Mouse (Mus musculus) liver, adult (tissue): Measurements from ENCODE around the gene Accs.

Experiments used
- GATA4 ChIP-seq: IDR thresholded peaks from 2 replicates; pipeline ENCODE4 v1.6.1; 2014; ENCODE audit warnings: mild to moderate bottlenecking, low read length; ENCODE audit not compliant: insufficient replicate concordance

Gene Accs

GRCm38 (mm10) chr2:93872257-93872656 is 22.5 kb upstream of the Accs start:
- no peak for TF ChIP-seq GATA4

- TF ChIP-seq GATA4: no peak
Measured at GRCm38 (mm10) chr2:93871411-93871925, 21.7 kb upstream of the Accs start.

GRCm38 (mm10) chr2:93870842-93871241 is 21.1 kb upstream of the Accs start:
- TF ChIP-seq GATA4: no peak

- no peak for TF ChIP-seq GATA4
Measured at GRCm38 (mm10) chr2:93869107-93869600, 19.4 kb upstream of the Accs start, which contains the start of gene Accsl. Gene Accsl (minus strand): TSS chr2:93869157.

- no peak for TF ChIP-seq GATA4
Measured at GRCm38 (mm10) chr2:93868566-93868965, 18.8 kb upstream of the Accs start.

- TF ChIP-seq GATA4: no peak
Measured at GRCm38 (mm10) chr2:93863229-93863628, 13.5 kb upstream of the Accs start.

- TF ChIP-seq GATA4: no peak
Measured at GRCm38 (mm10) chr2:93858845-93859244, 9.1 kb upstream of the Accs start.

GRCm38 (mm10) chr2:93851303-93851702 is 1.6 kb upstream of the Accs start:
- TF ChIP-seq GATA4: no peak

- TF ChIP-seq GATA4: peak; percentile 56; the same call in 1 of the 2 replicates
Measured at GRCm38 (mm10) chr2:93850317-93850944, 688 bp upstream of the Accs start.

GRCm38 (mm10) chr2:93841349-93841748 is 8.4 kb downstream of the Accs start:
- TF ChIP-seq GATA4: peak; percentile 62; the same call in 1 of the 2 replicates

GRCm38 (mm10) chr2:93840109-93840508 is 9.6 kb downstream of the Accs start:
- TF ChIP-seq GATA4: no peak

- no peak for TF ChIP-seq GATA4
Measured at GRCm38 (mm10) chr2:93838931-93839330, 10.8 kb downstream of the Accs start.

- TF ChIP-seq GATA4: no peak
Measured at GRCm38 (mm10) chr2:93836232-93836785, 13.4 kb downstream of the Accs start.

- no peak for TF ChIP-seq GATA4
Measured at GRCm38 (mm10) chr2:93835596-93835995, 14.1 kb downstream of the Accs start.

GRCm38 (mm10) chr2:93823519-93823918 is 26.2 kb downstream of the Accs start:
- TF ChIP-seq GATA4: no peak

- TF ChIP-seq GATA4: no peak
Measured at GRCm38 (mm10) chr2:93822045-93822749, 27.5 kb downstream of the Accs start, which contains the start of gene Ext2. Gene Ext2 (minus strand): TSS chr2:93822568.
